Mouse (Mus musculus) limb, embryonic 10.5 days (tissue): Measurements from ENCODE around the gene Hdlbp. TPM values are rescaled to one million over a fixed set of nuclear protein-coding genes. Genes with fewer than 3 reads are reported as not detected.
"Not testable (repeated sequence)": the region's sequence is repeated elsewhere in the genome, so short reads cannot be mapped to it uniquely, and the experiment has no call there.

Experiments
- DNase-seq: peaks from one replicate; pipeline ENCODE4 v3.0.0-alpha.2; 2017; ENCODE audit warnings: low spot score
- H3K27ac ChIP-seq: fragments of 300-500 bp; sonication (generic); 2 replicates; pipeline ENCODE4 v1.5.1; 2016; ENCODE audit warnings: mild to moderate bottlenecking
- H3K27me3 ChIP-seq: fragments of 300-500 bp; sonication (generic); 2 replicates; pipeline ENCODE4 v1.6.1; 2016; ENCODE audit warnings: low read depth, mild to moderate bottlenecking; ENCODE audit not compliant: poor library complexity, severe bottlenecking
- H3K36me3 ChIP-seq: fragments of 300-500 bp; sonication (generic); 2 replicates; pipeline ENCODE4 v1.6.1; 2016; ENCODE audit warnings: mild to moderate bottlenecking, moderate library complexity
- H3K4me1 ChIP-seq: fragments of 300-500 bp; sonication (generic); 2 replicates; pipeline ENCODE4 v1.6.1; 2016
- H3K4me3 ChIP-seq: fragments of 300-500 bp; sonication (generic); 2 replicates; pipeline ENCODE4 v1.5.1; 2016; ENCODE audit warnings: mild to moderate bottlenecking, moderate library complexity
- H3K9me3 ChIP-seq: fragments of 300-500 bp; sonication (generic); replicated peaks from 2 replicates; pipeline ENCODE4 v1.6.1; 2016; ENCODE audit warnings: mild to moderate bottlenecking
- WGBS: fragments of 180-500 bp; shearing (Covaris S2); methylation state at CpG from one replicate; pipeline ENCODE4 v1.1.7; 2016; 5-methylcytosine and 5-hydroxymethylcytosine counted together
- polyA plus RNA-seq: library from polyadenylated mRNA; unstranded; fragments of >200 nt; fragmentation: Nextera tagmentation; extraction: Ambion mirVana; gene quantifications from 2 replicates; pipeline ENCODE4 v1.2.1, GENCODE M21; 2016

Gene Hdlbp
- polyA plus RNA-seq, result 120 and 134 TPM in 2 replicates

DNA sequence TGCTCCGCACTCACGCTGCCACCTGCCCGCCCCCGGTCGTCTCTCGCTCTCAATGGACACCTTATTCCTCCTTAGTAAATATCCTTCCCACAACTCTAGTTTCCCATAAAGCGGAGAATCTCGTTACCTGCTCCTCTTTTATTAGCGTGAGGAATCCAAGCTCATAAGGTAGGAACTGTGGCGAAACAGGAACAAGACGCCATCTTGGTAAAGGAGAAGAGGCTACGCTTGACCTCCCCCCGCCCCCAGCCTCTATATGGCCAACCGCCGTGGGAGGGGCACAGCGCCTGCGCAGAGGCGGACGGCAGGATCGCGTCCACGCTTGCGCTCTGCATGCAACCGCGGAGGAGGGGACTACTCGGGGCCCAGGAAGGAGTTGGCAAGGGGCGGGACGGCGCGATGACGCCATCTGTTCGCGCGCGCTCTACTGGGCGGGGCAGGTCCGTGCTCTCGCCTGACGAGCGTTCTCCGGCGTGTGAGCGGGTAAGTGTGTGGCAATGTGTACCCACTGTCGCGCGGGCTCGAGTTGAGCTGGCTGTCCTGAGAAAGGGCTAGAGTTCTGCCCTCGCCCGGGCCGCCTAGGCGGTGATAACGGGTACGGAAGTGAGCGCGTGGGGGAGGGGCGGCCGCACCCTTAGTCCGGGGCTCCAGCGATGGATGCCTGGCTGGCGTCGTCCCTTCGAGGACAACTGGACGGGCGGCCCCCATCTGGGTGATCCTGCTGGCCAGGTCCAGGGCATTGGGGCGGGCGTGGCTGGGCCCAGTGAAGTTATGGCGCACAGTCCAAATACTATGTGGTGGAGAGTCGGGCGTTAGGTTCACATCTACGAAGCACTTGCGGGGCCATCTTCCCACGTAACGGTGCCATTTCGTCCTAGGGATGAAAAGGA lies at the start of gene Hdlbp:
TSS of gene Hdlbp (minus strand) at position 230 of the 890 bp plus-strand sequence.
- peaks cover 17% of the 10 kb centered on the region for H3K4me1 ChIP-seq
- under 1% methylated on average over 74 of the region's 74 CpGs for WGBS
- peak; percentile 99 for DNase-seq
- H3K9me3 ChIP-seq, result no peaks in the 10 kb centered on the region
- H3K4me3 ChIP-seq, result peak within 1 kb of the TSS; percentile 79
- peaks cover 10% of the 10 kb centered on the region for H3K36me3 ChIP-seq
- peak within 1 kb of the TSS; percentile 93 for H3K27ac ChIP-seq
- no peaks in the 10 kb centered on the region for H3K27me3 ChIP-seq

DNA sequence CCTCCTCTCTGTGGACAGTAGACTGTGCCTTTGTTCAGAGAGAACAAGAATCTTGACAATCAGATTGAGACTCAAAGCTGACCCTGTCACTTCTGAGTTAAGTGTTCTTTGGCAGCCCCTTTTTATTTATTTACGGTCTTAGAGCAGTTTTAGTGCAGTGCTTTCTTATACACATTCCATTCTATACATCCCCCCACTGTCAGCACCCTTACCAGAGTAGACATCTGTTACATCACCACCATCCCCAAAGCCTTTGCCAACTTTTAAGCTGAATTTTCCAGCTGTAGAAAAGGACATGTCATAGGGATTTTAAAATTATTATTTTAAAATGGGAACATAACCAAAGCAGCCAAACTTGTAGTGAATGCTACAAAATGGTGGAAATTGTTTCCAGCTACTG lies 43.7 kb upstream of the Hdlbp start:
- Histone ChIP-seq H3K27me3 (no peaks in the 10 kb centered on the region), H3K4me3 (no peak overlapping the region), H3K9me3 (no peaks in the 10 kb centered on the region), H3K36me3 (peaks cover 3% of the 10 kb centered on the region; the same call in 1 of the 2 replicates), H3K4me1 (no peaks in the 10 kb centered on the region), H3K27ac (no peak overlapping the region)
- WGBS, result 90% methylated on average over 1 of the region's 1 CpGs
- DNase-seq, result no peak

DNA sequence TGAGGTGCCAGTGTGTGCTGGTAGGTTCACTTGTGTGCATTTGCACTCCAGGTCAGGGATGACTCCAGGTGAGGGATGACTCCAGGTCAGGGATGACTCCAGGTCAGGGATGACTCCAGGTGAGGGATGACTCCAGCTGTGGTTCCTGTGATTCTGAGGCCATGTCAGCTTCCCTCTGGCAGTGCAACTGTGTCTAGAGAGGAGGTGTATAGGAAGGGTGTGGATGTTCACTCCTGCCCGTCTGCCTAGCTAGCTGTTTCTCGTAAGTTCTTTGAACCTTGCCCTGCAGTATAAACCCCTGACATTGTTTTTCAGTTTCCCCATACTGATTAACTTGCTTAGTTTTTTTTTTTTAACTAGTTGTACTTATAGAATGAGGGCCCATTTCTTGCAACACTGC lies 42.9 kb upstream of the Hdlbp start:
- no peaks in the 10 kb centered on the region for H3K4me1 ChIP-seq
- DNase-seq, result no peak
- no peak overlapping the region for H3K4me3 ChIP-seq
- no peak overlapping the region for H3K27ac ChIP-seq
- 84% methylated on average over 2 of the region's 2 CpGs for WGBS
- no peaks in the 10 kb centered on the region for H3K27me3 ChIP-seq
- peaks cover 3% of the 10 kb centered on the region; the same call in 1 of the 2 replicates for H3K36me3 ChIP-seq
- H3K9me3 ChIP-seq, result no peaks in the 10 kb centered on the region

DNA sequence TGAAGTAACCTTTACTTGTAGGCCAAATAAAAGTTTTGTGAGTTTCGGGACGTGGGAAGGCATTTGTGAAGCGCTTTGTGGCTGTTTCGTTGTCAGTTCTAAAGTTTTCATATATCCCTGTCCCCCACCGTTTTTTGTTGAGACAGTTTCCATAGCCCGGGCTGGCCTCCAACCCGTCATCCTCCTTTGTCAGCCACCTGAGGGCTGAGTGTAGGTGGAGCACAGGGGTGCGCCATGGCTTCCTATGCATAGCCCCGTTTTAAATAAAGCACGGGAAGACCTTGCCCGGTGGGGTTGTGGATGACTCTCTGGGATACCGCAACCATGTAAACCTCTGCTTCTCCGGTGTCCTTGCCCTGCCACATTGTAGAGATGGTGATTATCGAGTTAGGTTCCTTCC lies 34.6 kb upstream of the Hdlbp start:
- peaks cover 24% of the 10 kb centered on the region for H3K4me1 ChIP-seq
- H3K27ac ChIP-seq, result no peak overlapping the region
- no peaks in the 10 kb centered on the region for H3K9me3 ChIP-seq
- H3K4me3 ChIP-seq, result peak overlapping the region; percentile 87
- H3K27me3 ChIP-seq, result no peaks in the 10 kb centered on the region
- H3K36me3 ChIP-seq, result peaks cover 22% of the 10 kb centered on the region
- no peak for DNase-seq
- 81% methylated on average over 14 of the region's 14 CpGs for WGBS

DNA sequence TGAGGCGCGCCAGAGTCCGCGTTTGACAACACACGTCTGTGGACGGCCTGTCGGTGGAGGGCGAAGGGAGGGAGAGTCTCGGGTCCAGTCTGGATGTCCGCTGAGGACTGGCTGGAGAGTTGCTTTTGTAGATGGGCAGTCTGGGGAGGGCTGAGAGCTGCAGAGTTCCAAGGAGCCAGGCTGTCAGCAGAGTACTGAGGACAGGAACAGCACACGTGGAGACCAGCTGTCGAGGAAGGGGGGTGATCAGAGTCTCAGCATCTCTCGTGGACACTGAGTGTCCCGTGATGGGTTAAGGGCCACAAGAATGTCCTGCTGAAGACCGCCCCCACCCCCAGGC lies 33.7 kb upstream of the Hdlbp start:
- 1% methylated on average over 15 of the region's 15 CpGs for WGBS
- H3K27ac ChIP-seq, result peak overlapping the region; percentile 89

DNA sequence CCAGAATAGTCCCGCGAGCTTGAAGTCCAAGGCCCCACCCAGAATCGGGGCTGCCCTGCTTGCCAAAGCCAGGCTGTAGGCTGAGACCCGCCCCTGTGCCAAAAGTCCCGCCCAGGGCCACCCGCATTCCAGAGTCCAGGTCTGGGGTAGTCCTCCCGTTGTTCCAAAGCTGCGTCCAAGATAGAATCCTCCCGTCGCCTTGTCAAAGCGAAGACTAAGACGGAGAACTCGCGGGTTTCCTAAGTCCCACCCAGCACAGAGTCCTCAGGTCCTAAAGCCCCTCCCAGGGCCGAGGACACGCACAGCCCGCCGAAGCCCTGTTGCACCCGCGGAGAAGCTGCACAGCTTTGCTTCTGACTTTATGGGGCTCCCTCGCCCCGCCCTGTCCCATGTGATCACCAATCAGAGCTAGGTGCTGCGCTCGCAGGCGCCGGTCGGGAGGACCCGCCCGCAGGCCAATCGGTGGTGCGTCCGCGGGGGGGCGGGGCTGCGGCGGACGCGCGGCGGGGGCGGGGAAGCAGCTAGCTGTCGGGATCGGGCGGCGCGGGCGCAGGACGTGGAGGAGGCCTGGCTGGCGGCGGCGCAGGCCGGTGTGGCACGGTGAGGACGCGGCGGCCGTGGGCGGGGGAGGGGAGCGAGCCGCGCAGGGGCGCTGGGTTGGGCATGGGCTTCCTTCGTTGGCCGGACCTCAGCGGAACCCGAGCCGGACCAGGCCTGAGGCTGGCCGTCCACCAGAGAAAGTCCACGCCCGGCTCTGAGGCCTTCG lies 33.2 kb upstream of the Hdlbp start, which contains the start of gene Farp2:
TSS of gene Farp2 (plus strand) at position 495 of the 766 bp plus-strand sequence.
- H3K27me3 ChIP-seq, result no peaks in the 10 kb centered on the region
- H3K4me3 ChIP-seq, result peak within 1 kb of the TSS; percentile 87
- H3K36me3 ChIP-seq, result peaks cover 34% of the 10 kb centered on the region
- H3K4me1 ChIP-seq, result peaks cover 24% of the 10 kb centered on the region
- no peaks in the 10 kb centered on the region for H3K9me3 ChIP-seq
- peak within 1 kb of the TSS; percentile 89 for H3K27ac ChIP-seq
- DNase-seq, result peak; percentile 96
- under 1% methylated on average over 70 of the region's 71 CpGs for WGBS

More for the DNA sequence above, 33.7 kb upstream of the Hdlbp start:
- Histone ChIP-seq H3K27me3 (no peaks in the 10 kb centered on the region), H3K36me3 (peaks cover 29% of the 10 kb centered on the region), H3K4me1 (peaks cover 24% of the 10 kb centered on the region), H3K9me3 (no peaks in the 10 kb centered on the region), H3K4me3 (peak overlapping the region; percentile 87)
- DNase-seq, result no peak

DNA sequence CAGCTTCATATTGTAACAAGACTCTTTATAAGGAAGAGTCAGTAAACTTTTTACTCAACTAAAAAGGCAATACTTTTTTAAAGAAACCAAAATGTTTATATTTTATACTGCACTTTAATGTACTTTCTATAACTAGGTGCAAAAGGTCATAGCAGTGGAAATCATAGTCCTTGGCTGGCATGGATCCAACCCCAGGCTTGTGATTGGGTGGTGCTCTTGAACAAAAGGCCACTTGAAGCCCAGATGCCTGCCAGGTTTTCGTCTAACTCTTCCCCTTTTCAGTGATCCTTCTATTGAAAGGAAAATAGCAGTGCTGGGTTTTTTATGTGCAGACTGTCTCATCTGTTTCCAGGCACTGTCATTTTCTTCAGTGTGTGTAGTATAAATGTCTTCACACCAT lies 30.0 kb upstream of the Hdlbp start:
- Histone ChIP-seq H3K4me1 (peaks cover 23% of the 10 kb centered on the region), H3K36me3 (peaks cover 65% of the 10 kb centered on the region)
- not testable (repeated sequence) for H3K27me3 ChIP-seq, DNase-seq, H3K27ac ChIP-seq, H3K4me3 ChIP-seq, H3K9me3 ChIP-seq
- 81% methylated on average over 1 of the region's 1 CpGs for WGBS

DNA sequence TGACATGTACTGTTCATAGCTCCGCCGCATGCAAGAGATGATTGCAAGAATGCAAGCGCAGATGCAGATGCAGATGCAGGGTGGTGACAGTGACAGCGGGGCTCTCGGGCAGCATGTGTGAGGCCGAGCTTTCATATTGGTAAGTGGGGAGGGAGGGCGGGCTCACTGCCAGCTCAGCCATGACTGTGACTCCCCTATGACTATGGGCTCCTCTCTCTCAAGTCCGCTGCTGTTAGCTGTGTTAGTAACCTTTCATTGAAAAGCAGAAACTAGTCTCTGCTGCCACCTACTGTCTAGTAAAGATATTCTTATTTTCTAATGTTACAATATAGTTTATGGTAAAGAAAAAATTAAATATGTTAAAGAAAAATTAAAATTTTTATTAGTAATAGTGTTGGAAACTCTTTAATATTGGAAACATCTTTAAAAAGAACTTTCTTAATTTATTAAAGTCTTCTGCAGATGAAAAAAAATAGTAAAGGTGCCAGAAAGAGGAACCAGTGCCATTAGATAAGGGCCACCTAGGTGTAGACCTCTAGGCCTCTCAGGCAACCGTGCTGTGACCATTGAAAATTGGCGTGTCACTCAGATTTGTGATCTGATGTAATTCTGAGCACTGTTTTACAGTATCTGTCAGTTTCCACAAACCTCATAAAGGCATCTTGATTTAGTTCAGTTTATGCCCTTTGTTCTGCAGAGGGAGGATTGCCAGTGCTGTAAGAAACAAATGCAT lies 28.5 kb upstream of the Hdlbp start:
- DNase-seq, result peak; percentile 39
- Histone ChIP-seq H3K27ac (no peak overlapping the region), H3K4me3 (no peak overlapping the region), H3K36me3 (peaks cover 79% of the 10 kb centered on the region), H3K9me3 (no peaks in the 10 kb centered on the region), H3K4me1 (peaks cover 10% of the 10 kb centered on the region), H3K27me3 (no peaks in the 10 kb centered on the region)
- 64% methylated on average over 10 of the region's 10 CpGs for WGBS

DNA sequence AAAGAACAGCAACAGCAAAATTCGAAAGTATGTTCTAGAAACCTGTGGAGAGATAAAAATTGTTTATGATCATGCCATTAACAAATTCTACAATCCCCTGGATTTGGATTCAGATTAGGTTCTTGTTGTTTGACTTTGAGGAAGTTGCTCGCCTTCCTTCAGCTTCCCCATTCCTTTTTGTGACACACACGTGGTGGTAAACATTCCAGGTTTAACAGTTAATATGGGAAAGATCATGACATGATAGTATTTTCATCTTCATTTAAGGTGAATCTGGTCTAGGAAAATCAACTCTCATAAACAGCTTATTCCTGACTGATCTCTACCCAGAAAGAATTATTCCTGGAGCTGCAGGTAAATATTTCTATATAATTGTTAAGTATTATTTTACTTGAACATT lies 16.7 kb upstream of the Hdlbp start:
- peaks cover 90% of the 10 kb centered on the region for H3K36me3 ChIP-seq
- H3K9me3 ChIP-seq, result no peaks in the 10 kb centered on the region
- no peak overlapping the region for H3K4me3 ChIP-seq
- no peak for DNase-seq
- no peaks in the 10 kb centered on the region for H3K27me3 ChIP-seq
- H3K4me1 ChIP-seq, result no peaks in the 10 kb centered on the region
- 91% methylated on average over 3 of the region's 3 CpGs for WGBS
- no peak overlapping the region for H3K27ac ChIP-seq

DNA sequence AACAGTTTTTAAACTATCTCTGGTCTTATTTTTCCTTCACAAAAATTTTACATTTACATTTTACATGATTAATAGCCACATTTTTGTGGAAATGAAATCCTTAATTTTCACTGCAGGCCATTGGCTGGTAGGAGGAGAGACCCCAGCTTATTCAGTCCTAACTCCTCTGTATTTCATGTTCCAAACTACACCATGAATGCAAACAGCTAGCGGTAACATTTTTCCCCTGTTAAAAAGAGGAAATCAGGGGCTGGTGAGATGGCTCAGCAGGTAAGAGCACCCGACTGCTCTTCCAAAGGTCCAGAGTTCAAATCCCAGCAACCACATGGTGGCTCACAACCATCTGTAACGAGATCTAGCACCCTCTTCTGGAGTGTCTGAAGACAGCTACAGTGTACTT lies 7.7 kb upstream of the Hdlbp start:
- 90% methylated on average over 3 of the region's 3 CpGs for WGBS
- peaks cover 18% of the 10 kb centered on the region for H3K36me3 ChIP-seq
- H3K4me1 ChIP-seq, H3K9me3 ChIP-seq, DNase-seq, H3K27me3 ChIP-seq, H3K4me3 ChIP-seq, H3K27ac ChIP-seq: not testable (repeated sequence)

DNA sequence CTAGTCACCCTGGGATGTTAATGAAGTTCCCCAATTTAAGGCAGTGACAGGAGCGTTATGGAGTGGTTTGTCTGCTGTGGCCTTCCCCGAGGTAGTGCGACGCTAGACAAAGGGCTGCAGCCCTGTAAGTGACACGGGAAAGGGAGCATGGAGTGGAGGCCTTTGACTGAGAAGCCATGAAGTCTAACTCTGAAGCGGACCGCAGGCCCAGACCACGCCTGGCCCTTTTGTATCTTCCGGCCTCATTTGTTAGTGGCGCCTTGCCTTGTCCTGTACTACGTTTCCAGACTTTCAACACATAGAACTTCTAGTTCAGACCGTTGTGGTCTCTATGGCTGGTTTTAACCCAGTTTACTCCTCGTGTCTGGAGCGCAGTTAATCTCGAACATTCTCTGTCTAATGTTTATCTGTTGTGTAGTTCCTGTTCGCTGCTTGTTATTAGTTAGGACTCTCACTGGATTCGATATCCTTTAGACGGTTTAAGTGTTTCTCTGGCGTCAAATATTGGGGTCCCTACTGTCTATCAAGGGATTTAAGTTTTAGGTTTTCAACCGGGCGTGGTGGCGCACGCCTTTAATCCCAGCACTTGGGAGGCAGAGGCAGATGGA lies 965 bp upstream of the Hdlbp start:
- no peak for DNase-seq

More for the DNA sequence above, 965 bp upstream of the Hdlbp start:
- Histone ChIP-seq H3K27me3 (no peaks in the 10 kb centered on the region), H3K4me1 (peaks cover 17% of the 10 kb centered on the region), H3K27ac (peak overlapping the region; percentile 93), H3K36me3 (peaks cover 4% of the 10 kb centered on the region; the same call in 1 of the 2 replicates), H3K9me3 (no peaks in the 10 kb centered on the region), H3K4me3 (peak overlapping the region; percentile 79)
- WGBS, result 9% methylated on average over 23 of the region's 23 CpGs
